Mouse (Mus musculus) lung, postnatal 0 days (tissue): ENCODE measurements at regions not wholly inside any gene's neighbourhood (a gene's known extent, or its start where the extent isn't known, plus 50 kb on each side); places are given as distances from the start of the nearest gene placed in this dataset.

Experiments
- CTCF ChIP-seq: IDR thresholded peaks from 2 replicates; pipeline ENCODE4 v1.5.1; 2016; ENCODE audit warnings: antibody characterized with exemption, mild to moderate bottlenecking
- EP300 ChIP-seq: IDR thresholded peaks from 2 replicates; pipeline ENCODE4 v1.6.1; 2016; ENCODE audit warnings: antibody characterized with exemption, mild to moderate bottlenecking, control low read depth

DNA sequence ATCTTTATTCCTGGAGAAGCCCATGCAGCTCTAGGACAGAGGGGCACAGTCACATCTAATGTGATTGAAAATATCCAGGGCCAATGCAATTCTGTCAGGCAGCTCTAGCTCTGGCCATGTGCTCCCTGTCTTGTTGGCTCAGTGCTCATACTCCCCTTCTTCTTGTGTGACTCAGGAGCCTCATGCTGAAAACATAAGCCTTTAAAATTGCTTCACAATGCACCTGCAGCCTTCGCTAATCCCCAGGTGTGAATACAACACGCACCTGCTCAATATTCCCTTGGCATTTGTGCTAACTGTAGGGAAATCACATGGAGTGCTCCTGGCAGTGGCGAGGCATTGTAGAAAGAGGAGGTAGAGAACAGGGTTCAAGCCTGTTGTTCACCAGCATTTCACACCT is 242.0 kb downstream of the Emx2 start:
- TF ChIP-seq CTCF: no peak
- TF ChIP-seq EP300: no peak
